Mouse (Mus musculus) hindbrain, embryonic 16.5 days (tissue): ENCODE measurements at regions not wholly inside any gene's neighbourhood (a gene's known extent, or its start where the extent isn't known, plus 50 kb on each side); places are given as distances from the start of the nearest gene placed in this dataset.
A peak's percentile ranks its signal among the peaks of the same experiment; 100 is the strongest.

ENCODE experiments used
- ATAC-seq: fragments of 200-750 bp; cut with Nextera tagmentation; 2 replicates; pipeline ENCODE4 v1.8.0; 2017; ENCODE audit warnings: moderate TSS enrichment, moderate library complexity
- H3K27ac ChIP-seq: fragments of 300-500 bp; sonication (generic); 2 replicates; pipeline ENCODE4 v1.5.1; 2014; ENCODE audit warnings: low read depth, mild to moderate bottlenecking, control low read depth, low read length, moderate library complexity
- H3K27me3 ChIP-seq: fragments of 300-500 bp; sonication (generic); replicated peaks from 2 replicates; pipeline ENCODE4 v1.6.1; 2014; ENCODE audit warnings: low read length; ENCODE audit not compliant: control insufficient read depth, insufficient read depth
- H3K36me3 ChIP-seq: fragments of 300-500 bp; sonication (generic); 2 replicates; pipeline ENCODE4 v1.6.1; 2014; ENCODE audit warnings: mild to moderate bottlenecking, low read length, moderate library complexity, mixed read lengths; ENCODE audit not compliant: control insufficient read depth, insufficient read depth
- H3K4me1 ChIP-seq: fragments of 300-500 bp; sonication (generic); 2 replicates; pipeline ENCODE4 v1.6.1; 2014; ENCODE audit warnings: low read depth, low read length; ENCODE audit not compliant: control insufficient read depth, insufficient read depth
- H3K4me2 ChIP-seq: fragments of 300-500 bp; sonication (generic); 2 replicates; pipeline ENCODE4 v1.6.1; 2014; ENCODE audit warnings: mild to moderate bottlenecking, low read length, control low read depth, moderate library complexity
- H3K4me3 ChIP-seq: fragments of 300-500 bp; sonication (generic); 2 replicates; pipeline ENCODE4 v1.5.1; 2014; ENCODE audit warnings: mild to moderate bottlenecking, low read length, control low read depth, moderate library complexity
- H3K9ac ChIP-seq: fragments of 300-500 bp; sonication (generic); 2 replicates; pipeline ENCODE4 v1.6.1; 2014; ENCODE audit warnings: low read depth, mild to moderate bottlenecking, control low read depth, low read length, moderate library complexity
- H3K9me3 ChIP-seq: fragments of 300-500 bp; sonication (generic); 2 replicates; pipeline ENCODE4 v1.6.1; 2014; ENCODE audit warnings: mild to moderate bottlenecking, low read length, moderate library complexity; ENCODE audit not compliant: control insufficient read depth
- WGBS: fragments of 180-500 bp; shearing (Covaris S2); extraction: QIAGEN DNeasy Blood & Tissue Kit; methylation state at CpG from one replicate; pipeline ENCODE4 v1.1.7; 2014; 5-methylcytosine and 5-hydroxymethylcytosine counted together

DNA sequence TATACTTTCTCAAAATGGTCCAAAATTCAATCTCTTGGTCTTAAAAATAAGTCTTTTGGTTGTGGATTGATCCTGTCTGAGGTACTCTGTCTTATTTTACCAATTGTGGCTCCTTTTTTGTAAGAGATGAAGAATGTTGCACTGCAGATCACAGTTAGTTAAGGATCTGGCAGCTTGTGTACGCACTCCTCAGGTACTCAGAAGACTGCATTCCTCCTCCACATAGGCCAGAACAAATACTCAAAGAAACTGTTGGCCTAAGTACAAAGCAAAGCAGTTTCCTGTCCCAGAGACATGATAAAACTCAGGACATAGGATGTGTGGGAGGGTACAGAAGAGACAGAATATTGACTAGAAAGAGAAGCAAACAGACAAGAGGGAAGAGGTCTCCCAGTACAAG lies 155.4 kb downstream of the Atp6ap1l start:
- Histone ChIP-seq H3K9me3 (no peaks in the 10 kb centered on the region), H3K4me3 (no peak overlapping the region), H3K27me3 (no peaks in the 10 kb centered on the region), H3K4me2 (no peak overlapping the region), H3K4me1 (no peaks in the 10 kb centered on the region), H3K27ac (no peak overlapping the region), H3K9ac (no peak overlapping the region), H3K36me3 (no peaks in the 10 kb centered on the region)
- WGBS: 87% methylated on average over 1 of the region's 1 CpGs
- ATAC-seq: no peak

- H3K4me1 ChIP-seq: no peaks in the 10 kb centered on the region
- no peak for ATAC-seq
- H3K27me3 ChIP-seq: no peaks in the 10 kb centered on the region
- no peaks in the 10 kb centered on the region; the same call in 1 of the 2 replicates for H3K9me3 ChIP-seq
- no peak overlapping the region for H3K4me3 ChIP-seq
- H3K9ac ChIP-seq: no peak overlapping the region
- 39% methylated on average over 1 of the region's 1 CpGs for WGBS
- H3K27ac ChIP-seq: no peak overlapping the region
- no peak overlapping the region for H3K4me2 ChIP-seq
- H3K36me3 ChIP-seq: no peaks in the 10 kb centered on the region
Measured at GRCm38 (mm10) chr13:90745063-90745462, 160.1 kb downstream of the Atp6ap1l start.

- H3K9me3 ChIP-seq: no peaks in the 10 kb centered on the region; the same call in 1 of the 2 replicates
- WGBS: 58% methylated on average over 4 of the region's 4 CpGs
- H3K4me3 ChIP-seq: no peak overlapping the region
- no peaks in the 10 kb centered on the region for H3K4me1 ChIP-seq
- H3K27me3 ChIP-seq: no peaks in the 10 kb centered on the region
- ATAC-seq: peak; percentile 42; the same call in 1 of the 2 replicates
- H3K9ac ChIP-seq: no peak overlapping the region
- no peak overlapping the region for H3K4me2 ChIP-seq
- H3K27ac ChIP-seq: no peak overlapping the region
- H3K36me3 ChIP-seq: no peaks in the 10 kb centered on the region
Measured at GRCm38 (mm10) chr13:90742615-90743402, 162.3 kb downstream of the Atp6ap1l start.

DNA sequence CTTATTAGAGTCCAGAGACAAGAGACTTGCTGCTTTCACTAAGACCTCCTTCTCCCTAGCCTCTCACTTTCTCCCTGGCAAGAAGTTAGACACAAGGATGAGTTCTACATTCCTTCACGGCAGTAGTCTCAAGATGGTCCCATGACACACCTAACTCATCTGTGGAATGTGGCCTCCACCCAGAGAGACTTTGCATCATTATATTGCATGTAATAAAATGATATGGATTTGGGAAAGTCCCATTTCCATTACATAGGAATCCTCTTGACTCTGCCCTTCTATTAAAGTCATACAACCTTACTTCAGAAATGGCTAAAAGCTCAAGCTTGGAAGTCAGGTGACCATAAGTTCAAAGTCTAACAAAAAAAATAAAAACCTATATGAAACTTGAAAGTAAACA lies 165.4 kb downstream of the Atp6ap1l start:
- H3K36me3 ChIP-seq: no peaks in the 10 kb centered on the region
- no peak overlapping the region for H3K4me2 ChIP-seq
- H3K9ac ChIP-seq: no peak overlapping the region
- no peak overlapping the region for H3K4me3 ChIP-seq
- no peaks in the 10 kb centered on the region for H3K27me3 ChIP-seq
- WGBS: 94% methylated on average over 1 of the region's 1 CpGs
- H3K27ac ChIP-seq: no peak overlapping the region
- no peaks in the 10 kb centered on the region; the same call in 1 of the 2 replicates for H3K9me3 ChIP-seq
- no peaks in the 10 kb centered on the region for H3K4me1 ChIP-seq
- no peak for ATAC-seq

DNA sequence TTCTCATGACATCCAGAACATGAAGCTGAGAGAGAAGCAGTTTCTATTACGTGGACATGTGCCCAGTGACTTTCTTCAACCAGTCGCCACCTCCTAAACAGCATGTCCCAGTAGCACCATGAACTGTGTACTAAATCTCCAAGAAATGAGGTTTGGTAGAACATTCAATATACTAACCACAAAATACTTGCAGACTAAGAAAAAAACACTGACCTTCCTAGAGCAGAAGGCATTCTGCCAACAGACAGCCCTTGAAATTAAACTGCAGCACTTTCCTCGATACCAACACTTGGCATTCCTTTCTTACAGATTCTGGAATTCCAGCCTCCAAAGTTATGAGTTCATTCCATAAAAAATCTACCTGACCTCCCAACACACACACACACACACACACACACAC lies 166.6 kb downstream of the Atp6ap1l start:
- ATAC-seq: no peak
- H3K4me3 ChIP-seq: no peak overlapping the region

DNA sequence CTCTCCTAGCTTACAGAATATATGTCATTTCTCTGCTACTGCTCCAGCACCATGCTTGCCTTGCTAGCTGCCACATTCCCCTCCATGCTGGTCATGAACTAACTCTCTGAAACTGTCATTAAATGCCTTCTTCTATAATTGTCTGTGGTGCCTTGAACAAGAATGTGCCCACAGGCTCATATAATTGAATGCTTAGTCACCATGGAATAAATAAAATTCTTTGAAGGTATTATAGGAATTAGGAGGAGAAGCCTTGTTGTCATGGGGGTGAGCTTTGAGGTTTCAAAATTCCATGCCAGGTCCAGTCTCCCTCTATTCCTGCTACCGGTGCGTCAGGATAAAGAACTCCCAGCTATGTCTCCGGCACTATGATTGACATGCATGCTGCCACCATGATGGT lies 171.9 kb downstream of the Atp6ap1l start:
- no peak for ATAC-seq
- Histone ChIP-seq H3K27ac (no peak overlapping the region), H3K4me3 (no peak overlapping the region), H3K9me3 (no peaks in the 10 kb centered on the region), H3K4me2 (no peak overlapping the region), H3K27me3 (no peaks in the 10 kb centered on the region), H3K4me1 (no peaks in the 10 kb centered on the region), H3K9ac (no peak overlapping the region), H3K36me3 (no peaks in the 10 kb centered on the region)
- WGBS: 96% methylated on average over 3 of the region's 3 CpGs

More for the DNA sequence above, 166.6 kb downstream of the Atp6ap1l start:
- 77% methylated on average over 3 of the region's 3 CpGs for WGBS
- H3K9ac ChIP-seq: no peak overlapping the region
- no peaks in the 10 kb centered on the region for H3K4me1 ChIP-seq
- H3K27ac ChIP-seq: no peak overlapping the region
- no peaks in the 10 kb centered on the region for H3K36me3 ChIP-seq
- no peaks in the 10 kb centered on the region for H3K9me3 ChIP-seq
- H3K4me2 ChIP-seq: no peak overlapping the region
- no peaks in the 10 kb centered on the region for H3K27me3 ChIP-seq

GRCm38 (mm10) chr13:90729078-90729477 lies 176.1 kb downstream of the Atp6ap1l start:
- Histone ChIP-seq H3K9ac (no peak overlapping the region), H3K27ac (no peak overlapping the region)
- no peak for ATAC-seq

GRCm38 (mm10) chr13:90727816-90728215 lies 177.3 kb downstream of the Atp6ap1l start:
- no peak overlapping the region for H3K27ac ChIP-seq
- ATAC-seq: no peak
- no peaks in the 10 kb centered on the region; the same call in 1 of the 2 replicates for H3K4me1 ChIP-seq
- no peak overlapping the region for H3K4me3 ChIP-seq
- H3K9ac ChIP-seq: no peak overlapping the region
- no peaks in the 10 kb centered on the region for H3K36me3 ChIP-seq
- no peak overlapping the region for H3K4me2 ChIP-seq
- no peaks in the 10 kb centered on the region for H3K9me3 ChIP-seq
- no peaks in the 10 kb centered on the region for H3K27me3 ChIP-seq
- WGBS: 86% methylated on average over 4 of the region's 4 CpGs

More at GRCm38 (mm10) chr13:90729078-90729477, 176.1 kb downstream of the Atp6ap1l start:
- no peaks in the 10 kb centered on the region for H3K9me3 ChIP-seq
- H3K27me3 ChIP-seq: no peaks in the 10 kb centered on the region
- H3K36me3 ChIP-seq: no peaks in the 10 kb centered on the region
- H3K4me1 ChIP-seq: no peaks in the 10 kb centered on the region
- H3K4me2 ChIP-seq: no peak overlapping the region
- no peak overlapping the region for H3K4me3 ChIP-seq

DNA sequence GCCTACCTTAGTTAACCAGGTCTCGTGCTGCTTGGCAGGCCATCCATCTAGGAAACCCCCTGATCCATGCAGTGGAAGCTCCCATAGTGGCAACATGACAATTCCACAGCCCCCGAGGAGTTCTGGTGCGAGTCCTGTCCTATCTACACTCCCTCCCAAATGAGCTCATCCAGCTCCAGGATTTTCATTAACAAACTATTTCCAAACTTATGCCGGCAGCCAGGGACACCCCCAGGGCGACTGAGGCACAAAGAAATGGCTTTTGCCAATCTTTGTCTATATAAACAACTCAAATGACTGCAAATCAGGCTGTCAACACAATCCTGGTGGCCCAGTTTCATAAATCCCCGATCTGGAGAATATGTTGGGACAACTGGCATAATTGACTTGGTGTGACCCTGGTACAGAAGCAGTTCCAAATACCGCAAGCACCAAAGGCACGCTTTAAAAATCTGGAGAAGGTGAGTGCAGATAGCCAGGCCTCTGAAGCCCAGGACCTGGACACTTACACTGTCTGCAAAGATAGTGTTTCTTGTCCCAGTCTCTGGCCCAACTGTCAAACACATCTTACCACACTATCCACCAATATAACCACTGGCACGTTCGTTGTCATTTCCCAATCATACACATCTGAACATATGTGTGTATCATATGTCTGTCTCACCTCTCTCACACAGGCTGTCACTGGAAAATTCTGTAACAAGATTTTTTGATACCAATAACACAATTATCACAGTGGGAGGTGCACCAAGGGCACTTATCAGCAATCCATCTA lies 179.9 kb downstream of the Atp6ap1l start:
- 90% methylated on average over 10 of the region's 10 CpGs for WGBS
- Histone ChIP-seq H3K9me3 (no peaks in the 10 kb centered on the region), H3K27ac (no peak overlapping the region), H3K27me3 (no peaks in the 10 kb centered on the region), H3K4me1 (no peaks in the 10 kb centered on the region; the same call in 1 of the 2 replicates), H3K4me3 (no peak overlapping the region), H3K36me3 (no peaks in the 10 kb centered on the region), H3K9ac (no peak overlapping the region), H3K4me2 (no peak overlapping the region)
- ATAC-seq: no peak
